ENCODE assay signal across 23 mouse cellular contexts in the genomic region with DNA sequence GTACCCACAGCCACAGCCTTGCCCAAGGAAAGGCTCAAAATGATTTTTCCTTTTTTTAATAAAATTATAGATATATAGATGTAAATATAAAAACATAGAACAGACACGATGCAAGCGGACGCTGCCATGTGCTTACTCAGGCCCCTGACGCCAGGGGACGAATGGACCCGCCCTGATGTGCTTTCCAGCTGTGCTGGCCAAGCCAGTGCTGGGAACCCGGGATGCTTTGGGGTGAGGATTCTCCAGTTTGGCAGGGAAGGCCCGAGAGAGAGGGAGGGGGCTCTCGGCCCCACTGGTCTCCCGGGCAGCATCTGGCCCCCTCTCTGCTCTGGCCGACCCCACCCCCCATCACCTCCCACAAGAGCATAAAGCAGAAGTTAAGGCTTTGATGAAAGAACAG. TPM values are rescaled to one million over a fixed set of nuclear protein-coding genes. Genes with fewer than 3 reads are reported as not detected.
"Had no signal": no experiment of that assay in that cellular context is flagged by ENCODE, and none has a peak within 500 bp of the region (broad histone marks: within the 10 kb centered on the region; RNA-seq: fewer than 3 reads in every experiment).

No protein-coding gene starts in this region.

- H3K9ac ChIP-seq: lung, embryonic 15.5 days; midbrain, embryonic 12.5 days; neural tube, embryonic 12.5 days; stomach, embryonic 15.5 days had no signal

- ATAC-seq: lung, postnatal 0 days; midbrain, embryonic 16.5 days had no signal

- H3K27me3 ChIP-seq: lung, embryonic 15.5 days; midbrain, embryonic 12.5 days; neural tube, embryonic 12.5 days; stomach, embryonic 15.5 days had no signal

- H3K9me3 ChIP-seq: lung, embryonic 15.5 days; midbrain, embryonic 10.5 days; midbrain, embryonic 12.5 days; neural tube, embryonic 12.5 days; stomach, embryonic 15.5 days had no signal

- H3K4me3 ChIP-seq: lung, embryonic 15.5 days; midbrain, embryonic 10.5 days; midbrain, embryonic 12.5 days; myocyte; neural tube, embryonic 12.5 days; stomach, embryonic 15.5 days had no signal

- DNase-seq: lung, adult 18-20 months; lung, postnatal 14 days; lung, postnatal 4 days; midbrain, embryonic 14.5 days; right cerebral cortex, postnatal 14 days; thymus, adult 2 months; thymus, postnatal 25 days had no signal

- H3K27ac ChIP-seq: lung, embryonic 15.5 days; midbrain, embryonic 10.5 days; midbrain, embryonic 12.5 days; neural tube, embryonic 12.5 days; stomach, embryonic 15.5 days; stomach, postnatal 0 days had no signal

- H3K4me2 ChIP-seq: lung, embryonic 15.5 days; midbrain, embryonic 12.5 days; neural tube, embryonic 12.5 days; stomach, embryonic 15.5 days had no signal

RNA-seq across cellular contexts. Expression of a gene that starts 4.5 kb away (rescaled TPM):
- total RNA-seq: megakaryocyte, adult 5-6 weeks; megakaryocyte-erythroid progenitor cell, adult 5-6 weeks; neutrophil, adult 5-6 weeks had no signal
- polyA plus RNA-seq: liver, embryonic 16.5 days; lung, embryonic 15.5 days; lung, postnatal 0 days; midbrain, embryonic 10.5 days; midbrain, embryonic 12.5 days; midbrain, embryonic 14.5 days; midbrain, embryonic 16.5 days; myocyte; neural tube, embryonic 12.5 days; neural tube, embryonic 14.5 days; spleen, adult 2 months; stomach, embryonic 15.5 days; stomach, postnatal 0 days; urinary bladder, adult 2 months had no signal

RNA-seq across cellular contexts. Expression of a gene that starts 35.9 kb away (rescaled TPM):
- total RNA-seq: megakaryocyte, adult 5-6 weeks; neutrophil, adult 5-6 weeks had no signal
- polyA plus RNA-seq: liver, embryonic 16.5 days; midbrain, embryonic 16.5 days; neural tube, embryonic 14.5 days; spleen, adult 2 months; thymus, adult 2 months; urinary bladder, adult 2 months had no signal
